In genomic region chr14:78613569-78613968, GRCm38 (mm10) we compare ENCODE assay signal across 10 mouse cellular contexts.
DNase-seq lines count a peak whose midpoint lies in the region; ATAC-seq and TF ChIP-seq lines count a peak whose summit lies in the region.
"Had no signal": no experiment of that assay in that cellular context is flagged by ENCODE, and none has a peak within 500 bp of the region (broad histone marks: within the 10 kb centered on the region; RNA-seq: fewer than 3 reads in every experiment).

No protein-coding gene starts in this region.

- peaks cover 6% of the 10 kb centered on the region for H3K36me3 ChIP-seq in forebrain, postnatal 0 days (ENCODE audit: insufficient read depth)
- H3K36me3 ChIP-seq in forebrain, embryonic 13.5 days (ENCODE audit: poor library complexity, severe bottlenecking): no peaks in the 10 kb centered on the region
- H3K36me3 ChIP-seq in liver, embryonic 14.5 days (replicated peaks; ENCODE audit: control insufficient read depth, insufficient read depth, low read depth): no peaks in the 10 kb centered on the region
- H3K36me3 ChIP-seq in heart, embryonic 10.5 days: peaks cover 4% of the 10 kb centered on the region; the same call in 1 of the 2 replicates
- H3K36me3 ChIP-seq in intestine, embryonic 15.5 days: no peaks in the 10 kb centered on the region

- H3K27me3 ChIP-seq in forebrain, postnatal 0 days (ENCODE audit: insufficient read depth, low read length): no peaks in the 10 kb centered on the region
- H3K27me3 ChIP-seq in forebrain, embryonic 13.5 days: no peaks in the 10 kb centered on the region
- H3K27me3 ChIP-seq in liver, embryonic 14.5 days (ENCODE audit: control insufficient read depth, insufficient read depth, low read length): no peaks in the 10 kb centered on the region
- no peaks in the 10 kb centered on the region for H3K27me3 ChIP-seq in heart, embryonic 10.5 days (ENCODE audit: insufficient read depth, poor library complexity, severe bottlenecking)
- no peaks in the 10 kb centered on the region for H3K27me3 ChIP-seq in intestine, embryonic 15.5 days (replicated peaks)
- H3K27me3 ChIP-seq: embryonic facial prominence, embryonic 15.5 days had no signal

- WGBS in forebrain, postnatal 0 days: 72% methylated on average over 5 of the region's 5 CpGs
- 73% methylated on average over 5 of the region's 5 CpGs for WGBS in forebrain, embryonic 13.5 days
- 63% methylated on average over 5 of the region's 5 CpGs for WGBS in liver, embryonic 14.5 days (ENCODE audit: insufficient replicate concordance)
- WGBS in heart, embryonic 10.5 days: 80% methylated on average over 5 of the region's 5 CpGs
- WGBS in intestine, embryonic 15.5 days: 82% methylated on average over 5 of the region's 5 CpGs

- TF ChIP-seq EP300 in liver, embryonic 14.5 days (IDR thresholded peaks at IDR 0.05; ENCODE audit: low read depth): no peak

- peak; percentile 65 for TF ChIP-seq CTCF in forebrain, postnatal 0 days (IDR thresholded peaks at IDR 0.05; ENCODE audit: low read depth)
- peak; percentile 32; the same call in 1 of the 2 replicates for TF ChIP-seq CTCF in liver, embryonic 14.5 days (IDR thresholded peaks at IDR 0.05; ENCODE audit: low read depth)

- DNase-seq in forebrain, postnatal 0 days: peak; percentile 34
- no peak for DNase-seq in liver, embryonic 14.5 days (ENCODE audit: low read depth in 3 of 3, low spot score in 3 of 3)
- DNase-seq in liver: no peak
- DNase-seq in retina, embryonic 14.5 days (ENCODE audit: low spot score): peak; percentile 72
- no peak for DNase-seq in heart, embryonic 10.5 days (ENCODE audit: low spot score)

- no peak overlapping the region for H3K4me3 ChIP-seq in forebrain, postnatal 0 days (ENCODE audit: low read depth, low read length)
- H3K4me3 ChIP-seq in forebrain, embryonic 13.5 days: no peak overlapping the region
- H3K4me3 ChIP-seq in liver, embryonic 14.5 days (ENCODE audit: insufficient read depth in 1 of 2, low read depth in 2 of 2, low read length in 2 of 2): no peak overlapping the region
- no peak overlapping the region for H3K4me3 ChIP-seq in heart, embryonic 10.5 days
- H3K4me3 ChIP-seq in intestine, embryonic 15.5 days (replicated peaks): no peak overlapping the region
- H3K4me3 ChIP-seq: embryonic facial prominence, embryonic 15.5 days had no signal

- no peak overlapping the region for H3K27ac ChIP-seq in forebrain, postnatal 0 days (ENCODE audit: low read depth, low read length)
- H3K27ac ChIP-seq in forebrain, embryonic 13.5 days: no peak overlapping the region
- no peak overlapping the region for H3K27ac ChIP-seq in liver, embryonic 14.5 days
- no peak overlapping the region for H3K27ac ChIP-seq in heart, embryonic 10.5 days
- no peak overlapping the region for H3K27ac ChIP-seq in intestine, embryonic 15.5 days
- H3K27ac ChIP-seq: embryonic facial prominence, embryonic 15.5 days; macrophage had no signal

- H3K9me3 ChIP-seq in forebrain, postnatal 0 days (ENCODE audit: low read length): no peaks in the 10 kb centered on the region
- H3K9me3 ChIP-seq in forebrain, embryonic 13.5 days (replicated peaks): no peaks in the 10 kb centered on the region
- H3K9me3 ChIP-seq in liver, embryonic 14.5 days (ENCODE audit: control insufficient read depth, low read length): no peaks in the 10 kb centered on the region
- no peaks in the 10 kb centered on the region for H3K9me3 ChIP-seq in heart, embryonic 10.5 days
- no peaks in the 10 kb centered on the region for H3K9me3 ChIP-seq in intestine, embryonic 15.5 days
- H3K9me3 ChIP-seq: embryonic facial prominence, embryonic 15.5 days had no signal

- no peaks in the 10 kb centered on the region for H3K4me1 ChIP-seq in forebrain, postnatal 0 days (ENCODE audit: insufficient read depth)
- H3K4me1 ChIP-seq in forebrain, embryonic 13.5 days: no peaks in the 10 kb centered on the region
- H3K4me1 ChIP-seq in liver, embryonic 14.5 days (replicated peaks; ENCODE audit: control insufficient read depth in 2 of 2, insufficient read depth in 2 of 2, low read length in 1 of 2): no peaks in the 10 kb centered on the region
- 0 out of 2 replicates have a peak, but pooled peaks cover 3% of the 10 kb centered on the region for H3K4me1 ChIP-seq in heart, embryonic 10.5 days
- H3K4me1 ChIP-seq in intestine, embryonic 15.5 days (replicated peaks): no peaks in the 10 kb centered on the region
- H3K4me1 ChIP-seq: embryonic facial prominence, embryonic 15.5 days had no signal

- ATAC-seq in forebrain, postnatal 0 days: peak; percentile 64
- no peak for ATAC-seq in forebrain, embryonic 13.5 days
- ATAC-seq in liver, embryonic 14.5 days (ENCODE audit: insufficient read depth): no peak
- ATAC-seq in common myeloid progenitor, adult 5-6 weeks (replicated peaks; ENCODE audit: low read depth, poor library complexity, severe bottlenecking): peak; percentile 50; the same call in 1 of the 2 replicates
- ATAC-seq in intestine, embryonic 15.5 days: no peak

- no peak overlapping the region for H3K9ac ChIP-seq in forebrain, postnatal 0 days
- no peak overlapping the region for H3K9ac ChIP-seq in forebrain, embryonic 13.5 days
- no peak overlapping the region for H3K9ac ChIP-seq in liver, embryonic 14.5 days (replicated peaks)
- no peak overlapping the region for H3K9ac ChIP-seq in intestine, embryonic 15.5 days
- H3K9ac ChIP-seq: embryonic facial prominence, embryonic 15.5 days had no signal

- no peak overlapping the region for H3K4me2 ChIP-seq in forebrain, postnatal 0 days (ENCODE audit: low read depth)
- H3K4me2 ChIP-seq in forebrain, embryonic 13.5 days: no peak overlapping the region
- no peak overlapping the region for H3K4me2 ChIP-seq in liver, embryonic 14.5 days (ENCODE audit: low read depth)
- no peak overlapping the region for H3K4me2 ChIP-seq in intestine, embryonic 15.5 days (replicated peaks)
- H3K4me2 ChIP-seq: embryonic facial prominence, embryonic 15.5 days had no signal

Comparison
In these comparisons a context has a peak if more than half of its experiments do, and no peak if none do; other contexts are left out.
1. ATAC-seq: peak in forebrain, postnatal 0 days (single experiment) and common myeloid progenitor, adult 5-6 weeks (single experiment); none in forebrain, embryonic 13.5 days (single experiment), liver, embryonic 14.5 days (single experiment) and intestine, embryonic 15.5 days (single experiment).
2. DNase-seq: peak in forebrain, postnatal 0 days (single experiment) and retina, embryonic 14.5 days (single experiment); none in liver, embryonic 14.5 days (0 of 3), liver (single experiment) and heart, embryonic 10.5 days (single experiment).